Mouse (Mus musculus) neural tube, embryonic 10.5 days (tissue): ENCODE results near the gene Srrm1.

ENCODE experiments used
- DNase-seq: peaks from one replicate; pipeline ENCODE4 v3.0.0-alpha.2; 2017; ENCODE audit warnings: low spot score; ENCODE audit errors: extremely low spot score

Srrm1 gene

GRCm38 (mm10) chr4:135272640-135273306 is 80.3 kb downstream of the Srrm1 start, which contains the start of gene Clic4:
Gene Clic4, minus strand, starts transcription at chr4:135272814.
- peak; percentile 100 for DNase-seq

- no peak for DNase-seq
Measured at GRCm38 (mm10) chr4:135271881-135272616, 81.1 kb downstream of the Srrm1 start.

- DNase-seq: peak; percentile 47
Measured at GRCm38 (mm10) chr4:135271419-135271828, 81.7 kb downstream of the Srrm1 start.
